Mouse (Mus musculus) intestine, embryonic 14.5 days (tissue): Measurements from ENCODE around the gene Srsf10. TPM values are rescaled to one million over a fixed set of nuclear protein-coding genes. Genes with fewer than 3 reads are reported as not detected.
A peak's percentile ranks its signal among the peaks of the same experiment; 100 is the strongest.

Experiments
- ATAC-seq: fragments of 200-750 bp; cut with Nextera tagmentation; replicated peaks from 2 replicates; pipeline ENCODE4 v1.8.0; 2017; ENCODE audit warnings: low read depth, moderate number of reproducible peaks, moderate TSS enrichment, moderate library complexity; ENCODE audit not compliant: low FRiP score, low TSS enrichment
- DNase-seq: peaks from one replicate; pipeline ENCODE4 v3.0.0-alpha.2; 2018; ENCODE audit warnings: low spot score
- H3K27ac ChIP-seq: fragments of 300-500 bp; sonication (generic); 2 replicates; pipeline ENCODE4 v1.5.1; 2014; ENCODE audit warnings: low read depth, mild to moderate bottlenecking, control low read depth
- H3K27me3 ChIP-seq: fragments of 300-500 bp; sonication (generic); replicated peaks from 2 replicates; pipeline ENCODE4 v1.6.1; 2014; ENCODE audit warnings: low read length, control low read depth; ENCODE audit not compliant: control insufficient read depth, insufficient read depth
- H3K36me3 ChIP-seq: fragments of 300-500 bp; sonication (generic); 2 replicates; pipeline ENCODE4 v1.6.1; 2014; ENCODE audit warnings: low read length, control low read depth; ENCODE audit not compliant: control insufficient read depth, insufficient read depth
- H3K4me1 ChIP-seq: fragments of 300-500 bp; sonication (generic); replicated peaks from 2 replicates; pipeline ENCODE4 v1.6.1; 2014; ENCODE audit warnings: low read length, control low read depth, mixed read lengths; ENCODE audit not compliant: control insufficient read depth, insufficient read depth
- H3K4me2 ChIP-seq: fragments of 300-500 bp; sonication (generic); 2 replicates; pipeline ENCODE4 v1.6.1; 2014; ENCODE audit warnings: low read length
- H3K4me3 ChIP-seq: fragments of 300-500 bp; sonication (generic); 2 replicates; pipeline ENCODE4 v1.5.1; 2014; ENCODE audit warnings: low read depth, low read length, control low read depth, mixed read lengths
- H3K9ac ChIP-seq: fragments of 300-500 bp; sonication (generic); 2 replicates; pipeline ENCODE4 v1.6.1; 2014; ENCODE audit warnings: mild to moderate bottlenecking, low read length
- H3K9me3 ChIP-seq: fragments of 300-500 bp; sonication (generic); 2 replicates; pipeline ENCODE4 v1.6.1; 2016; ENCODE audit warnings: low read length, control low read depth; ENCODE audit not compliant: control insufficient read depth
- WGBS: fragments of 180-500 bp; shearing (Covaris S2); extraction: QIAGEN DNeasy Blood & Tissue Kit; methylation state at CpG from one replicate; pipeline ENCODE4 v1.1.7; 2014; 5-methylcytosine and 5-hydroxymethylcytosine counted together
- polyA plus RNA-seq: library from polyadenylated mRNA; unstranded; fragments of >200 nt; fragmentation: Nextera tagmentation; extraction: Ambion mirVana; gene quantifications from 2 replicates; pipeline ENCODE4 v1.2.1, GENCODE M21; 2014

Srsf10 gene
- polyA plus RNA-seq, 1 experiment from 2014 or later, result 271 TPM

- peak; percentile 77 for DNase-seq
- peaks cover 32% of the 10 kb centered on the region for H3K4me1 ChIP-seq
- peak overlapping the region; percentile 50 for H3K4me2 ChIP-seq
- no peak for ATAC-seq
- no peaks in the 10 kb centered on the region for H3K27me3 ChIP-seq
- 1% methylated on average over 16 of the region's 16 CpGs for WGBS
- peak overlapping the region; percentile 10 for H3K4me3 ChIP-seq
- peaks cover 11% of the 10 kb centered on the region for H3K36me3 ChIP-seq
- H3K27ac ChIP-seq, result peak overlapping the region; percentile 54
- peak overlapping the region; percentile 32; the same call in 1 of the 2 replicates for H3K9ac ChIP-seq
- no peaks in the 10 kb centered on the region for H3K9me3 ChIP-seq
These were observed 21.1 kb downstream of the Srsf10 start for GRCm38 (mm10) chr4:135876583-135877020.

GRCm38 (mm10) chr4:135877742-135878141 lies 22.2 kb downstream of the Srsf10 start:
- ATAC-seq (no peak), DNase-seq (no peak)
- H3K9me3 ChIP-seq, result no peaks in the 10 kb centered on the region
- 55% methylated on average over 2 of the region's 2 CpGs for WGBS
- no peak overlapping the region for H3K4me2 ChIP-seq
- H3K27ac ChIP-seq, result no peak overlapping the region
- H3K27me3 ChIP-seq, result no peaks in the 10 kb centered on the region
- no peak overlapping the region for H3K4me3 ChIP-seq
- H3K9ac ChIP-seq, result no peak overlapping the region
- H3K4me1 ChIP-seq, result peaks cover 25% of the 10 kb centered on the region
- H3K36me3 ChIP-seq, result no peaks in the 10 kb centered on the region

- DNase-seq, result no peak
These were observed 23.5 kb downstream of the Srsf10 start for GRCm38 (mm10) chr4:135879021-135879420.

GRCm38 (mm10) chr4:135880018-135880417 lies 24.5 kb downstream of the Srsf10 start:
- Histone ChIP-seq H3K27ac (no peak overlapping the region), H3K36me3 (no peaks in the 10 kb centered on the region), H3K9ac (no peak overlapping the region), H3K4me1 (peaks cover 23% of the 10 kb centered on the region), H3K4me3 (no peak overlapping the region), H3K4me2 (no peak overlapping the region), H3K27me3 (no peaks in the 10 kb centered on the region), H3K9me3 (no peaks in the 10 kb centered on the region)
- DNase-seq (no peak), ATAC-seq (no peak)
- WGBS, result 98% methylated on average over 6 of the region's 6 CpGs

More at GRCm38 (mm10) chr4:135879021-135879420, 23.5 kb downstream of the Srsf10 start:
- H3K4me2 ChIP-seq, result no peak overlapping the region
- H3K4me1 ChIP-seq, result peaks cover 31% of the 10 kb centered on the region
- no peak overlapping the region for H3K9ac ChIP-seq
- no peak for ATAC-seq
- no peaks in the 10 kb centered on the region for H3K27me3 ChIP-seq
- no peak overlapping the region for H3K27ac ChIP-seq
- H3K36me3 ChIP-seq, result no peaks in the 10 kb centered on the region
- H3K9me3 ChIP-seq, result no peaks in the 10 kb centered on the region
- no peak overlapping the region for H3K4me3 ChIP-seq
- WGBS, result 77% methylated on average over 6 of the region's 6 CpGs

GRCm38 (mm10) chr4:135880576-135880975 lies 25.0 kb downstream of the Srsf10 start:
- H3K36me3 ChIP-seq, result no peaks in the 10 kb centered on the region
- DNase-seq (no peak), ATAC-seq (no peak)
- no peaks in the 10 kb centered on the region for H3K27me3 ChIP-seq
- peaks cover 22% of the 10 kb centered on the region for H3K4me1 ChIP-seq
- no peaks in the 10 kb centered on the region for H3K9me3 ChIP-seq
- no peak overlapping the region for H3K27ac ChIP-seq
- H3K9ac ChIP-seq, result no peak overlapping the region
- H3K4me2 ChIP-seq, result no peak overlapping the region
- H3K4me3 ChIP-seq, result no peak overlapping the region
- WGBS, result 83% methylated on average over 10 of the region's 10 CpGs

GRCm38 (mm10) chr4:135882023-135882422 lies 26.5 kb downstream of the Srsf10 start:
- DNase-seq, result no peak
- no peak overlapping the region for H3K4me2 ChIP-seq
- H3K4me1 ChIP-seq, result peaks cover 8% of the 10 kb centered on the region
- H3K4me3 ChIP-seq, result no peak overlapping the region
- ATAC-seq, result no peak
- H3K27ac ChIP-seq, result no peak overlapping the region
- WGBS, result 76% methylated on average over 6 of the region's 6 CpGs
- H3K9me3 ChIP-seq, result no peaks in the 10 kb centered on the region
- no peaks in the 10 kb centered on the region for H3K27me3 ChIP-seq
- no peak overlapping the region for H3K9ac ChIP-seq
- H3K36me3 ChIP-seq, result no peaks in the 10 kb centered on the region

- Histone ChIP-seq H3K9me3 (no peaks in the 10 kb centered on the region), H3K27ac (no peak overlapping the region)
- ATAC-seq, result no peak
These were observed 27.9 kb downstream of the Srsf10 start for GRCm38 (mm10) chr4:135883401-135883851.

GRCm38 (mm10) chr4:135883881-135884516 lies 28.5 kb downstream of the Srsf10 start:
- 53% methylated on average over 7 of the region's 7 CpGs for WGBS
- Histone ChIP-seq H3K36me3 (no peaks in the 10 kb centered on the region), H3K4me1 (0 out of 2 replicates have a peak, but pooled peaks cover 6% of the 10 kb centered on the region), H3K4me2 (no peak overlapping the region), H3K9me3 (no peaks in the 10 kb centered on the region), H3K27me3 (no peaks in the 10 kb centered on the region), H3K9ac (no peak overlapping the region), H3K4me3 (no peak overlapping the region), H3K27ac (no peak overlapping the region)
- ATAC-seq (no peak), DNase-seq (peak; percentile 48)

More at GRCm38 (mm10) chr4:135883401-135883851, 27.9 kb downstream of the Srsf10 start:
- WGBS, result 36% methylated on average over 10 of the region's 10 CpGs
- Histone ChIP-seq H3K4me2 (no peak overlapping the region), H3K36me3 (no peaks in the 10 kb centered on the region), H3K4me3 (no peak overlapping the region), H3K4me1 (0 out of 2 replicates have a peak, but pooled peaks cover 6% of the 10 kb centered on the region), H3K27me3 (no peaks in the 10 kb centered on the region), H3K9ac (no peak overlapping the region)
- DNase-seq, result no peak

- peak; percentile 43 for DNase-seq
- Histone ChIP-seq H3K27me3 (no peaks in the 10 kb centered on the region), H3K9me3 (no peaks in the 10 kb centered on the region), H3K36me3 (no peaks in the 10 kb centered on the region), H3K9ac (no peak overlapping the region), H3K4me2 (no peak overlapping the region), H3K4me1 (0 out of 2 replicates have a peak, but pooled peaks cover 6% of the 10 kb centered on the region), H3K4me3 (no peak overlapping the region), H3K27ac (no peak overlapping the region)
- no peak for ATAC-seq
- WGBS, result 69% methylated on average over 6 of the region's 6 CpGs
These were observed 29.0 kb downstream of the Srsf10 start for GRCm38 (mm10) chr4:135884531-135884930.
